Mouse (Mus musculus) left cerebral cortex, adult 11 months (tissue): ENCODE results near the gene Snx9.

Experiments
- DNase-seq: peaks from one replicate; pipeline ENCODE4 v3.0.0; 2022; ENCODE audit warnings: low spot score

Gene Snx9

GRCm38 (mm10) chr17:5886181-5886810, 45.2 kb downstream of the Snx9 start:
- DNase-seq: no peak

GRCm38 (mm10) chr17:5886943-5887800, 46.0 kb downstream of the Snx9 start:
- no peak for DNase-seq

GRCm38 (mm10) chr17:5890429-5890828, 49.3 kb downstream of the Snx9 start:
- peak; percentile 51 for DNase-seq

GRCm38 (mm10) chr17:5891933-5892683, 51.0 kb downstream of the Snx9 start:
- DNase-seq: no peak

- no peak for DNase-seq
Measured at GRCm38 (mm10) chr17:5893092-5893491, 52.0 kb downstream of the Snx9 start.

GRCm38 (mm10) chr17:5893574-5894148, 52.5 kb downstream of the Snx9 start:
- DNase-seq: no peak

GRCm38 (mm10) chr17:5896066-5896465, 54.9 kb downstream of the Snx9 start:
- DNase-seq: no peak

GRCm38 (mm10) chr17:5896607-5897006, 55.5 kb downstream of the Snx9 start:
- DNase-seq: no peak

GRCm38 (mm10) chr17:5897326-5898200, 56.4 kb downstream of the Snx9 start:
- no peak for DNase-seq

GRCm38 (mm10) chr17:5899251-5899650, 58.1 kb downstream of the Snx9 start:
- DNase-seq: no peak

- no peak for DNase-seq
Measured at GRCm38 (mm10) chr17:5901381-5901780, 60.3 kb downstream of the Snx9 start.

- no peak for DNase-seq
Measured at GRCm38 (mm10) chr17:5903630-5904301, 62.6 kb downstream of the Snx9 start.

- no peak for DNase-seq
Measured at GRCm38 (mm10) chr17:5909681-5910080, 68.6 kb downstream of the Snx9 start.

GRCm38 (mm10) chr17:5911591-5911990, 70.5 kb downstream of the Snx9 start:
- DNase-seq: peak; percentile 28

GRCm38 (mm10) chr17:5912797-5913196, 71.7 kb downstream of the Snx9 start:
- no peak for DNase-seq

GRCm38 (mm10) chr17:5914217-5914616, 73.1 kb downstream of the Snx9 start:
- DNase-seq: no peak

GRCm38 (mm10) chr17:5921954-5922353, 80.8 kb downstream of the Snx9 start:
- no peak for DNase-seq

GRCm38 (mm10) chr17:5923281-5923680, 82.2 kb downstream of the Snx9 start:
- DNase-seq: no peak

GRCm38 (mm10) chr17:5924238-5924637, 83.1 kb downstream of the Snx9 start:
- DNase-seq: no peak

- no peak for DNase-seq
Measured at GRCm38 (mm10) chr17:5926710-5927109, 85.6 kb downstream of the Snx9 start.

GRCm38 (mm10) chr17:5929031-5929430, 87.9 kb downstream of the Snx9 start:
- DNase-seq: no peak
